Mouse (Mus musculus): ENCODE measurements at regions not wholly inside any gene's neighbourhood (a gene's known extent, or its start where the extent isn't known, plus 50 kb on each side); places are given as distances from the start of the nearest gene placed in this dataset.

- TF ChIP-seq CTCF (IDR thresholded peaks at IDR 0.05; ENCODE audit: low read depth) (no peak), EP300 (IDR thresholded peaks at IDR 0.05; ENCODE audit: low read depth) (no peak)
These were observed 157.7 kb upstream of the Clec14a start for GRCm38 (mm10) chr12:58426758-58427157.

All from liver, postnatal 0 days (tissue).